8 mouse cellular contexts compared by ENCODE assay signal in genomic region chr12:85305247-85305892, GRCm38 (mm10). TPM values are rescaled to one million over a fixed set of nuclear protein-coding genes. Genes with fewer than 3 reads are reported as not detected.
DNase-seq lines count a peak whose midpoint lies in the region; ATAC-seq and TF ChIP-seq lines count a peak whose summit lies in the region.

No protein-coding gene starts in this region.

- no peak for TF ChIP-seq POLR2A in cerebellum, adult 2 months (IDR thresholded peaks at IDR 0.05; ENCODE audit: borderline replicate concordance, insufficient read depth, low read length)

- peak overlapping the region; percentile 25; the same call in 1 of the 2 replicates for H3K9ac ChIP-seq in hindbrain, embryonic 13.5 days

- 29% methylated on average over 16 of the region's 16 CpGs for WGBS in cerebellum, adult 2 months
- 52% methylated on average over 16 of the region's 16 CpGs for WGBS in hindbrain, embryonic 13.5 days

- peak; percentile 70 for DNase-seq in Muller cell, postnatal 12 days (ENCODE audit: inconsistent ontology term)
- DNase-seq in cerebellum, adult 2 months = peak; percentile 73 to 83
- DNase-seq in frontal cortex, adult 2 months (ENCODE audit: extremely low spot score in 1 of 2, low spot score in 1 of 2) = peak; percentile 69 to 94
- peak; percentile 84 to 90 for DNase-seq in layer of hippocampus, postnatal 14 days (ENCODE audit: low spot score in 2 of 2)
- DNase-seq in lung, postnatal 10 days = peak; percentile 89
- DNase-seq in ovary, postnatal 36 days (ENCODE audit: low spot score) = peak; percentile 79
- peak; percentile 83 for DNase-seq in thymus, postnatal 14 days

- TF ChIP-seq CTCF in cerebellum, adult 2 months (IDR thresholded peaks at IDR 0.05; ENCODE audit: borderline replicate concordance, insufficient read depth, low read depth, low read length) = peak; percentile 97

- no peaks in the 10 kb centered on the region for H3K9me3 ChIP-seq in hindbrain, embryonic 13.5 days

- H3K4me2 ChIP-seq in hindbrain, embryonic 13.5 days = no peak overlapping the region

- no peaks in the 10 kb centered on the region for H3K27me3 ChIP-seq in cerebellum, adult 2 months (ENCODE audit: control insufficient read depth, insufficient read depth, low read length)
- no peaks in the 10 kb centered on the region for H3K27me3 ChIP-seq in hindbrain, embryonic 13.5 days

- H3K36me3 ChIP-seq in hindbrain, embryonic 13.5 days = peaks cover 94% of the 10 kb centered on the region

- peak overlapping the region; percentile 47 for H3K4me3 ChIP-seq in cerebellum, adult 2 months (replicated peaks; ENCODE audit: insufficient read depth, low read depth, low read length)
- H3K4me3 ChIP-seq in hindbrain, embryonic 13.5 days = no peak overlapping the region

- no peak for ATAC-seq in hindbrain, embryonic 13.5 days (ENCODE audit: low FRiP score)

- peak overlapping the region; percentile 17; the same call in 1 of the 2 replicates for H3K27ac ChIP-seq in cerebellum, adult 2 months (ENCODE audit: insufficient read depth, low read length)
- H3K27ac ChIP-seq in hindbrain, embryonic 13.5 days = peak overlapping the region; percentile 25; the same call in 1 of the 2 replicates

- peaks cover 24% of the 10 kb centered on the region for H3K4me1 ChIP-seq in cerebellum, adult 2 months (ENCODE audit: control insufficient read depth, insufficient read depth, low read length)
- H3K4me1 ChIP-seq in hindbrain, embryonic 13.5 days (replicated peaks) = no peaks in the 10 kb centered on the region

RNA-seq across cellular contexts. Expression of gene Zc2hc1c, which starts 17.0 kb away (rescaled TPM):
- 0.95 and 1.1 TPM in 2 replicates for polyA plus RNA-seq in cerebellum, adult 2 months (2012; rRNA removed)
- polyA plus RNA-seq in frontal cortex, adult 2 months (2012; rRNA removed) = 0.92 and 0.94 TPM in 2 replicates
- 1.2 and 1.5 TPM in 2 replicates for polyA plus RNA-seq in hindbrain, embryonic 13.5 days (2015; fragmentation: Nextera tagmentation; extraction: Ambion mirVana)
- total RNA-seq in layer of hippocampus, postnatal 14 days (2021) = 1 to 10 TPM in 1 of 2 experiments, under 1 TPM in 1; 0.88 to 1.2 TPM

RNA-seq across cellular contexts. Expression of gene Acyp1, which starts 17.1 kb away (rescaled TPM):
- 77.8 and 88.8 TPM in 2 replicates for polyA plus RNA-seq in cerebellum, adult 2 months (2012; rRNA removed)
- polyA plus RNA-seq in frontal cortex, adult 2 months (2012; rRNA removed) = 35.6 and 44.0 TPM in 2 replicates
- polyA plus RNA-seq in hindbrain, embryonic 13.5 days (2015; fragmentation: Nextera tagmentation; extraction: Ambion mirVana) = 65.8 and 72.4 TPM in 2 replicates
- 10 to 100 TPM; 32.8 to 36.8 TPM for total RNA-seq in layer of hippocampus, postnatal 14 days (2021)

RNA-seq across cellular contexts. Expression of gene Nek9, which starts 33.8 kb away (rescaled TPM):
- 38.6 and 40.1 TPM in 2 replicates for polyA plus RNA-seq in cerebellum, adult 2 months (2012; rRNA removed)
- 33.9 and 38.0 TPM in 2 replicates for polyA plus RNA-seq in frontal cortex, adult 2 months (2012; rRNA removed)
- 12.8 and 13.7 TPM in 2 replicates for polyA plus RNA-seq in hindbrain, embryonic 13.5 days (2015; fragmentation: Nextera tagmentation; extraction: Ambion mirVana)
- 10 to 100 TPM; 29.4 to 29.6 TPM for total RNA-seq in layer of hippocampus, postnatal 14 days (2021)

RNA-seq across cellular contexts. Expression of gene Mlh3, which starts 35.0 kb away (rescaled TPM):
- polyA plus RNA-seq in cerebellum, adult 2 months (2012; rRNA removed) = 11.7 and 12.1 TPM in 2 replicates
- 13.5 and 14.5 TPM in 2 replicates for polyA plus RNA-seq in frontal cortex, adult 2 months (2012; rRNA removed)
- polyA plus RNA-seq in hindbrain, embryonic 13.5 days (2015; fragmentation: Nextera tagmentation; extraction: Ambion mirVana) = 9.2 and 9.8 TPM in 2 replicates
- 10 to 100 TPM; 15.4 to 15.8 TPM for total RNA-seq in layer of hippocampus, postnatal 14 days (2021)
